Mouse (Mus musculus): ENCODE measurements around the gene Uhrf2. TPM values are rescaled to one million over a fixed set of nuclear protein-coding genes. Genes with fewer than 3 reads are reported as not detected.

Uhrf2 gene
- total and polyA plus RNA-seq, 3 experiments = 15.9 to 20.3 (median 17.6) TPM

GRCm38 (mm10) chr19:30065797-30066196, 35.5 kb downstream of the Uhrf2 start:
- Histone ChIP-seq H3K4me3 (no peak overlapping the region), H3K9ac (ENCODE audit: low read depth, low read length) (no peak overlapping the region), H3K36me3 (ENCODE audit: control insufficient read depth, insufficient read depth, low read length) (no peaks in the 10 kb centered on the region; the same call in 1 of the 2 replicates), H3K27me3 (ENCODE audit: control insufficient read depth, insufficient read depth, low read length) (no peaks in the 10 kb centered on the region), H3K79me2 (replicated peaks; ENCODE audit: control insufficient read depth, insufficient read depth, low read length) (peaks cover 3% of the 10 kb centered on the region; the same call in 1 of the 2 replicates), H3K4me1 (ENCODE audit: control insufficient read depth, insufficient read depth, low read length) (peaks cover 2% of the 10 kb centered on the region), H3K27ac (no peak overlapping the region)
- intact Hi-C loops (cut with DNase I) = no loop called here
- WGBS = 29% methylated on average over 4 of the region's 4 CpGs
- no peak for DNase-seq
- TF ChIP-seq EP300 (IDR thresholded peaks at IDR 0.05; ENCODE audit: insufficient read depth, low read depth, low read length) (no peak), POLR2A (IDR thresholded peaks at IDR 0.05; ENCODE audit: insufficient read depth, low read depth, low read length) (no peak), CTCF (IDR thresholded peaks at IDR 0.05) (no peak)

- no peak overlapping the region for H3K4me3 ChIP-seq
- no peaks in the 10 kb centered on the region for H3K27me3 ChIP-seq (ENCODE audit: control insufficient read depth, insufficient read depth, low read length)
- H3K4me1 ChIP-seq (ENCODE audit: control insufficient read depth, insufficient read depth, low read length) = no peaks in the 10 kb centered on the region
- no peak for TF ChIP-seq EP300 (IDR thresholded peaks at IDR 0.05; ENCODE audit: insufficient read depth, low read depth, low read length)
- no peak for TF ChIP-seq POLR2A (IDR thresholded peaks at IDR 0.05; ENCODE audit: insufficient read depth, low read depth, low read length)
- no peak for TF ChIP-seq CTCF (IDR thresholded peaks at IDR 0.05)
- H3K9ac ChIP-seq (ENCODE audit: low read depth, low read length) = no peak overlapping the region
- WGBS = 90% methylated on average over 6 of the region's 6 CpGs
- peaks cover 2% of the 10 kb centered on the region; the same call in 1 of the 2 replicates for H3K36me3 ChIP-seq (ENCODE audit: control insufficient read depth, insufficient read depth, low read length)
- intact Hi-C loops (cut with DNase I) = no loop called here
- no peak for DNase-seq
- no peaks in the 10 kb centered on the region for H3K79me2 ChIP-seq (replicated peaks; ENCODE audit: control insufficient read depth, insufficient read depth, low read length)
- no peak overlapping the region for H3K27ac ChIP-seq
Measured at GRCm38 (mm10) chr19:30090163-30090562, 59.9 kb downstream of the Uhrf2 start.

- H3K27me3 ChIP-seq (ENCODE audit: control insufficient read depth, insufficient read depth, low read length) = no peaks in the 10 kb centered on the region
- H3K36me3 ChIP-seq (ENCODE audit: control insufficient read depth, insufficient read depth, low read length) = no peaks in the 10 kb centered on the region
- no peak for TF ChIP-seq CTCF (IDR thresholded peaks at IDR 0.05)
- TF ChIP-seq POLR2A (IDR thresholded peaks at IDR 0.05; ENCODE audit: insufficient read depth, low read depth, low read length) = no peak
- no peak overlapping the region for H3K27ac ChIP-seq
- WGBS = 93% methylated on average over 12 of the region's 12 CpGs
- DNase-seq = no peak
- no peaks in the 10 kb centered on the region for H3K4me1 ChIP-seq (ENCODE audit: control insufficient read depth, insufficient read depth, low read length)
- H3K4me3 ChIP-seq = no peak overlapping the region
- no peak overlapping the region for H3K9ac ChIP-seq (ENCODE audit: low read depth, low read length)
- intact Hi-C loops (cut with DNase I) = no loop called here
- no peaks in the 10 kb centered on the region for H3K79me2 ChIP-seq (replicated peaks; ENCODE audit: control insufficient read depth, insufficient read depth, low read length)
Measured at GRCm38 (mm10) chr19:30091644-30092295, 61.5 kb downstream of the Uhrf2 start.

- intact Hi-C loops (cut with DNase I) = no loop called here
- no peak overlapping the region for H3K4me3 ChIP-seq
- H3K27ac ChIP-seq = no peak overlapping the region
- H3K36me3 ChIP-seq (ENCODE audit: control insufficient read depth, insufficient read depth, low read length) = no peaks in the 10 kb centered on the region
- no peak for DNase-seq
- no peaks in the 10 kb centered on the region for H3K4me1 ChIP-seq (ENCODE audit: control insufficient read depth, insufficient read depth, low read length)
- H3K79me2 ChIP-seq (replicated peaks; ENCODE audit: control insufficient read depth, insufficient read depth, low read length) = no peaks in the 10 kb centered on the region
- TF ChIP-seq CTCF (IDR thresholded peaks at IDR 0.05) (no peak), EP300 (IDR thresholded peaks at IDR 0.05; ENCODE audit: insufficient read depth, low read depth, low read length) (no peak), POLR2A (IDR thresholded peaks at IDR 0.05; ENCODE audit: insufficient read depth, low read depth, low read length) (no peak)
- H3K27me3 ChIP-seq (ENCODE audit: control insufficient read depth, insufficient read depth, low read length) = no peaks in the 10 kb centered on the region
- H3K9ac ChIP-seq (ENCODE audit: low read depth, low read length) = no peak overlapping the region
- WGBS = 77% methylated on average over 3 of the region's 3 CpGs
Measured at GRCm38 (mm10) chr19:30096186-30096585, 65.9 kb downstream of the Uhrf2 start.

- H3K9ac ChIP-seq (ENCODE audit: low read depth, low read length) = no peak overlapping the region
- TF ChIP-seq EP300 (IDR thresholded peaks at IDR 0.05; ENCODE audit: insufficient read depth, low read depth, low read length) (no peak), CTCF (IDR thresholded peaks at IDR 0.05) (no peak), POLR2A (IDR thresholded peaks at IDR 0.05; ENCODE audit: insufficient read depth, low read depth, low read length) (no peak)
- WGBS = 93% methylated on average over 4 of the region's 4 CpGs
- intact Hi-C loops (cut with DNase I) = no loop called here
- H3K4me1 ChIP-seq (ENCODE audit: control insufficient read depth, insufficient read depth, low read length) = no peaks in the 10 kb centered on the region
- no peak overlapping the region for H3K27ac ChIP-seq
- H3K36me3 ChIP-seq (ENCODE audit: control insufficient read depth, insufficient read depth, low read length) = no peaks in the 10 kb centered on the region
- DNase-seq = no peak
- no peak overlapping the region for H3K4me3 ChIP-seq
- no peaks in the 10 kb centered on the region for H3K79me2 ChIP-seq (replicated peaks; ENCODE audit: control insufficient read depth, insufficient read depth, low read length)
- no peaks in the 10 kb centered on the region for H3K27me3 ChIP-seq (ENCODE audit: control insufficient read depth, insufficient read depth, low read length)
Measured at GRCm38 (mm10) chr19:30097039-30097438, 66.7 kb downstream of the Uhrf2 start.

GRCm38 (mm10) chr19:30100571-30100970, 70.3 kb downstream of the Uhrf2 start:
- H3K27me3 ChIP-seq (ENCODE audit: control insufficient read depth, insufficient read depth, low read length) = no peaks in the 10 kb centered on the region
- H3K79me2 ChIP-seq (replicated peaks; ENCODE audit: control insufficient read depth, insufficient read depth, low read length) = no peaks in the 10 kb centered on the region
- H3K4me1 ChIP-seq (ENCODE audit: control insufficient read depth, insufficient read depth, low read length) = no peaks in the 10 kb centered on the region
- intact Hi-C loops (cut with DNase I) = no loop called here
- H3K9ac ChIP-seq (ENCODE audit: low read depth, low read length) = no peak overlapping the region
- no peaks in the 10 kb centered on the region for H3K36me3 ChIP-seq (ENCODE audit: control insufficient read depth, insufficient read depth, low read length)
- 93% methylated on average over 12 of the region's 12 CpGs for WGBS
- H3K27ac ChIP-seq = no peak overlapping the region
- H3K4me3 ChIP-seq = no peak overlapping the region
- DNase-seq = no peak
- TF ChIP-seq EP300 (IDR thresholded peaks at IDR 0.05; ENCODE audit: insufficient read depth, low read depth, low read length) (no peak), POLR2A (IDR thresholded peaks at IDR 0.05; ENCODE audit: insufficient read depth, low read depth, low read length) (no peak), CTCF (IDR thresholded peaks at IDR 0.05) (no peak)
